Mouse (Mus musculus): ENCODE measurements at regions not wholly inside any gene's neighbourhood (a gene's known extent, or its start where the extent isn't known, plus 50 kb on each side); places are given as distances from the start of the nearest gene placed in this dataset.

- Histone ChIP-seq H3K4me1 (ENCODE audit: control insufficient read depth, insufficient read depth, low read length) (no peaks in the 10 kb centered on the region), H3K27ac (replicated peaks; ENCODE audit: low read depth, low read length) (no peak overlapping the region), H3K36me3 (ENCODE audit: control insufficient read depth, insufficient read depth, low read length) (no peaks in the 10 kb centered on the region), H3K4me3 (ENCODE audit: low read depth, low read length) (no peak overlapping the region), H3K9ac (ENCODE audit: low read depth, low read length) (no peak overlapping the region), H3K27me3 (replicated peaks; ENCODE audit: control insufficient read depth, insufficient read depth, low read length) (no peaks in the 10 kb centered on the region), H3K9me3 (ENCODE audit: control insufficient read depth, low read length) (no peaks in the 10 kb centered on the region), H3K4me2 (ENCODE audit: low read depth, low read length) (no peak overlapping the region)
- DNase-seq (ENCODE audit: low spot score) (peak; percentile 67), ATAC-seq (ENCODE audit: low read depth) (peak; percentile 65; the same call in 1 of the 2 replicates)
- WGBS = 68% methylated on average over 3 of the region's 3 CpGs
Measured at GRCm38 (mm10) chr9:33240914-33241635, 605.1 kb downstream of the Ets1 start.

GRCm38 (mm10) chr9:33246932-33247331 is 610.9 kb downstream of the Ets1 start:
- Histone ChIP-seq H3K27ac (replicated peaks; ENCODE audit: low read depth, low read length) (no peak overlapping the region), H3K9ac (ENCODE audit: low read depth, low read length) (no peak overlapping the region), H3K27me3 (replicated peaks; ENCODE audit: control insufficient read depth, insufficient read depth, low read length) (no peaks in the 10 kb centered on the region), H3K4me2 (ENCODE audit: low read depth, low read length) (no peak overlapping the region), H3K9me3 (ENCODE audit: control insufficient read depth, low read length) (0 out of 2 replicates have a peak, but pooled peaks cover 6% of the 10 kb centered on the region), H3K4me3 (ENCODE audit: low read depth, low read length) (no peak overlapping the region), H3K4me1 (ENCODE audit: control insufficient read depth, insufficient read depth, low read length) (no peaks in the 10 kb centered on the region), H3K36me3 (ENCODE audit: control insufficient read depth, insufficient read depth, low read length) (no peaks in the 10 kb centered on the region)
- WGBS = 18% methylated on average over 2 of the region's 2 CpGs
- DNase-seq (ENCODE audit: low spot score) (peak; percentile 51), ATAC-seq (ENCODE audit: low read depth) (no peak)

GRCm38 (mm10) chr9:33258241-33258640 is 622.2 kb downstream of the Ets1 start:
- WGBS = 24% methylated on average over 6 of the region's 6 CpGs
- no peak overlapping the region for H3K9ac ChIP-seq (ENCODE audit: low read depth, low read length)
- H3K4me2 ChIP-seq (ENCODE audit: low read depth, low read length) = no peak overlapping the region
- H3K9me3 ChIP-seq (ENCODE audit: control insufficient read depth, low read length) = no peaks in the 10 kb centered on the region
- peaks cover 4% of the 10 kb centered on the region; the same call in 1 of the 2 replicates for H3K4me1 ChIP-seq (ENCODE audit: control insufficient read depth, insufficient read depth, low read length)
- no peak overlapping the region for H3K27ac ChIP-seq (replicated peaks; ENCODE audit: low read depth, low read length)
- no peaks in the 10 kb centered on the region for H3K36me3 ChIP-seq (ENCODE audit: control insufficient read depth, insufficient read depth, low read length)
- DNase-seq (ENCODE audit: low spot score) (peak; percentile 30), ATAC-seq (ENCODE audit: low read depth) (no peak)
- no peaks in the 10 kb centered on the region for H3K27me3 ChIP-seq (replicated peaks; ENCODE audit: control insufficient read depth, insufficient read depth, low read length)
- H3K4me3 ChIP-seq (ENCODE audit: low read depth, low read length) = no peak overlapping the region

- peak; percentile 72; the same call in 1 of the 2 replicates for ATAC-seq (ENCODE audit: low read depth)
- Histone ChIP-seq H3K36me3 (ENCODE audit: control insufficient read depth, insufficient read depth, low read length) (no peaks in the 10 kb centered on the region), H3K9ac (ENCODE audit: low read depth, low read length) (no peak overlapping the region), H3K4me3 (ENCODE audit: low read depth, low read length) (no peak overlapping the region), H3K27me3 (replicated peaks; ENCODE audit: control insufficient read depth, insufficient read depth, low read length) (no peaks in the 10 kb centered on the region), H3K4me2 (ENCODE audit: low read depth, low read length) (no peak overlapping the region), H3K9me3 (ENCODE audit: control insufficient read depth, low read length) (no peaks in the 10 kb centered on the region), H3K4me1 (ENCODE audit: control insufficient read depth, insufficient read depth, low read length) (peaks cover 4% of the 10 kb centered on the region; the same call in 1 of the 2 replicates), H3K27ac (replicated peaks; ENCODE audit: low read depth, low read length) (no peak overlapping the region)
- 21% methylated on average over 4 of the region's 4 CpGs for WGBS
- peak; percentile 73 for DNase-seq (ENCODE audit: low spot score)
Measured at GRCm38 (mm10) chr9:33260171-33260570, 624.1 kb downstream of the Ets1 start.

GRCm38 (mm10) chr9:33289381-33289780 is 653.4 kb downstream of the Ets1 start:
- DNase-seq (ENCODE audit: low spot score) = no peak

GRCm38 (mm10) chr9:33292116-33292515 is 656.1 kb downstream of the Ets1 start:
- Histone ChIP-seq H3K9ac (ENCODE audit: low read depth, low read length) (no peak overlapping the region), H3K27ac (replicated peaks; ENCODE audit: low read depth, low read length) (no peak overlapping the region), H3K27me3 (replicated peaks; ENCODE audit: control insufficient read depth, insufficient read depth, low read length) (no peaks in the 10 kb centered on the region), H3K4me1 (ENCODE audit: control insufficient read depth, insufficient read depth, low read length) (no peaks in the 10 kb centered on the region), H3K9me3 (ENCODE audit: control insufficient read depth, low read length) (no peaks in the 10 kb centered on the region), H3K4me3 (ENCODE audit: low read depth, low read length) (no peak overlapping the region), H3K36me3 (ENCODE audit: control insufficient read depth, insufficient read depth, low read length) (no peaks in the 10 kb centered on the region), H3K4me2 (ENCODE audit: low read depth, low read length) (no peak overlapping the region)
- ATAC-seq (ENCODE audit: low read depth) (no peak), DNase-seq (ENCODE audit: low spot score) (no peak)

More at GRCm38 (mm10) chr9:33289381-33289780, 653.4 kb downstream of the Ets1 start:
- H3K4me3 ChIP-seq (ENCODE audit: low read depth, low read length) = no peak overlapping the region
- H3K27me3 ChIP-seq (replicated peaks; ENCODE audit: control insufficient read depth, insufficient read depth, low read length) = no peaks in the 10 kb centered on the region
- no peak for ATAC-seq (ENCODE audit: low read depth)
- H3K27ac ChIP-seq (replicated peaks; ENCODE audit: low read depth, low read length) = no peak overlapping the region
- H3K9me3 ChIP-seq (ENCODE audit: control insufficient read depth, low read length) = no peaks in the 10 kb centered on the region
- no peaks in the 10 kb centered on the region for H3K36me3 ChIP-seq (ENCODE audit: control insufficient read depth, insufficient read depth, low read length)
- H3K4me1 ChIP-seq (ENCODE audit: control insufficient read depth, insufficient read depth, low read length) = no peaks in the 10 kb centered on the region
- H3K4me2 ChIP-seq (ENCODE audit: low read depth, low read length) = no peak overlapping the region
- no peak overlapping the region for H3K9ac ChIP-seq (ENCODE audit: low read depth, low read length)
- 86% methylated on average over 5 of the region's 5 CpGs for WGBS

- H3K36me3 ChIP-seq (ENCODE audit: control insufficient read depth, insufficient read depth, low read length) = no peaks in the 10 kb centered on the region
- H3K4me2 ChIP-seq (ENCODE audit: low read depth, low read length) = no peak overlapping the region
- H3K4me3 ChIP-seq (ENCODE audit: low read depth, low read length) = no peak overlapping the region
- no peak overlapping the region for H3K9ac ChIP-seq (ENCODE audit: low read depth, low read length)
- 5% methylated on average over 2 of the region's 2 CpGs for WGBS
- DNase-seq (ENCODE audit: low spot score) = peak; percentile 40
- no peak overlapping the region for H3K27ac ChIP-seq (replicated peaks; ENCODE audit: low read depth, low read length)
- no peaks in the 10 kb centered on the region for H3K4me1 ChIP-seq (ENCODE audit: control insufficient read depth, insufficient read depth, low read length)
- ATAC-seq (ENCODE audit: low read depth) = no peak; the same call in 1 of the 2 replicates
- H3K27me3 ChIP-seq (replicated peaks; ENCODE audit: control insufficient read depth, insufficient read depth, low read length) = no peaks in the 10 kb centered on the region
- H3K9me3 ChIP-seq (ENCODE audit: control insufficient read depth, low read length) = no peaks in the 10 kb centered on the region
Measured at GRCm38 (mm10) chr9:33295925-33296324, 659.9 kb downstream of the Ets1 start.

GRCm38 (mm10) chr9:33319525-33320025 is 683.6 kb downstream of the Ets1 start:
- WGBS = 35% methylated on average over 1 of the region's 1 CpGs
- H3K27me3 ChIP-seq (replicated peaks; ENCODE audit: control insufficient read depth, insufficient read depth, low read length) = no peaks in the 10 kb centered on the region
- H3K27ac ChIP-seq (replicated peaks; ENCODE audit: low read depth, low read length) = no peak overlapping the region
- no peak overlapping the region for H3K4me2 ChIP-seq (ENCODE audit: low read depth, low read length)
- H3K4me1 ChIP-seq (ENCODE audit: control insufficient read depth, insufficient read depth, low read length) = no peaks in the 10 kb centered on the region
- peak; percentile 1 for DNase-seq (ENCODE audit: low spot score)
- no peak overlapping the region for H3K9ac ChIP-seq (ENCODE audit: low read depth, low read length)
- no peak overlapping the region for H3K4me3 ChIP-seq (ENCODE audit: low read depth, low read length)
- no peaks in the 10 kb centered on the region for H3K9me3 ChIP-seq (ENCODE audit: control insufficient read depth, low read length)
- H3K36me3 ChIP-seq (ENCODE audit: control insufficient read depth, insufficient read depth, low read length) = no peaks in the 10 kb centered on the region
- no peak for ATAC-seq (ENCODE audit: low read depth)

- Histone ChIP-seq H3K4me3 (ENCODE audit: low read depth, low read length) (no peak overlapping the region), H3K4me2 (ENCODE audit: low read depth, low read length) (no peak overlapping the region), H3K27ac (replicated peaks; ENCODE audit: low read depth, low read length) (no peak overlapping the region), H3K9me3 (ENCODE audit: control insufficient read depth, low read length) (no peaks in the 10 kb centered on the region), H3K36me3 (ENCODE audit: control insufficient read depth, insufficient read depth, low read length) (no peaks in the 10 kb centered on the region), H3K9ac (ENCODE audit: low read depth, low read length) (no peak overlapping the region), H3K27me3 (replicated peaks; ENCODE audit: control insufficient read depth, insufficient read depth, low read length) (no peaks in the 10 kb centered on the region), H3K4me1 (ENCODE audit: control insufficient read depth, insufficient read depth, low read length) (no peaks in the 10 kb centered on the region)
- ATAC-seq (ENCODE audit: low read depth) = no peak
- DNase-seq (ENCODE audit: low spot score) = no peak
- 72% methylated on average over 2 of the region's 2 CpGs for WGBS
Measured at GRCm38 (mm10) chr9:33327722-33328121, 691.7 kb downstream of the Ets1 start.

Data from embryonic facial prominence, embryonic 14.5 days (tissue).